Mouse (Mus musculus) CD4-positive, CD25-positive, alpha-beta regulatory T cell, adult 4 months (primary cell): Measurements from ENCODE around the gene Vmn2r34. TPM values are rescaled to one million over a fixed set of nuclear protein-coding genes. Genes with fewer than 3 reads are reported as not detected.
"Not testable (repeated sequence)": the region's sequence is repeated elsewhere in the genome, so short reads cannot be mapped to it uniquely, and the experiment has no call there.

Experiments used
- ATAC-seq: one replicate; pipeline ENCODE4 v1.8.0; 2017
- polyA plus RNA-seq, 2 experiments: library from polyadenylated mRNA; unstranded; fragments of 100-300 nt; shearing (Covaris generic); gene quantifications; one replicate each; pipeline ENCODE4 v1.2.1; 2017

The Vmn2r34 gene
- not detected for polyA plus RNA-seq

GRCm38 (mm10) chr7:7689413-7689812 lies at the start of gene Vmn2r34:
TSS of gene Vmn2r34 (minus strand) at chr7:7689513.
- ATAC-seq, result not testable (repeated sequence)

GRCm38 (mm10) chr7:7674032-7674431 lies 15.3 kb downstream of the Vmn2r34 start:
- not testable (repeated sequence) for ATAC-seq

Other genes starting within 250 kb of the Vmn2r34 start
- gene Vmn2r32, start 209.5 kb downstream of the Vmn2r34 start, polyA plus RNA-seq, result not detected
- gene Vmn2r33, start 122.7 kb downstream of the Vmn2r34 start, polyA plus RNA-seq, result not detected
- gene Vmn2r35, start 130.4 kb upstream of the Vmn2r34 start, polyA plus RNA-seq, result not detected
- gene Vmn2r36, start 213.0 kb upstream of the Vmn2r34 start, polyA plus RNA-seq, result not detected